Mouse (Mus musculus): ENCODE results near the gene Scnn1b. TPM values are rescaled to one million over a fixed set of nuclear protein-coding genes. Genes with fewer than 3 reads are reported as not detected.

Scnn1b gene
- total RNA-seq (2023) = not detected

DNA sequence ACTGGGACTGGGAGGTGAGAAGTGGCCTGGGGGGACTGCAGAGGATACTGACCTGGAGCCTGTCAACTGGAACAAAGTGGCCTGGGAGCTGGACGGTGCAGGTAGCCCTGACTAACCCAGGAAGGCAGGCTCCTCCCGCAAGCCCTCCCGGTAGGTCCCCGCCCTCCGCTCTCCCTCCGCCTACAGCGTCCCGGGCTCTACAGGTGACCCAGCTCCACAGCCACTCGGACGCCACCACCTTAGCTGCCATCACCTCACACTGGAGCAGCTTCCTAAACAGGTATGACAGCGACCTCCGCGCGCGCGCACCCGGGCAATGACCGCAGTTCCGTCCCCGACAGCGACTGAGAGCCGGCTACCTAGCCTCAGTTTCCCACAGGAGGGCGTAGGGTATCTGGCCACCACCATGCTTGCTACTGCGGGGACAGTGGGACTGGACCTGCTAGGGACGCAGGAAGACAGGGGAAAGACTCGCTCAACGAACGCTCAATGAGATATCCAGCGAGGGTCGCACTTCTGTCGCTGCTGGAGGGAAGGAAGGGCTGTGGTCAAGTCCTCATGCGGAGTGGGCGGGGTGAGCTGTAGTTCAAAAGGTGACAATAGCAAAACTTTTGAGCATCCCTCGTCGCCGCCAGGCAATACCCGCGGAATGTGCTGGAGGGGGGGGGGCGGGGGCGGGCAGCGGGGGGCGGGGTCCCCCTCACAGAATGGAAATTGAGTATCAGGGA, at the start of gene Scnn1b:
Scnn1b (plus strand) TSS at position 181 of the 728 bp plus-strand sequence.

Other genes with a start within 250 kb of the Scnn1b start
- 10 to 100 TPM; 13.4 to 17.2 TPM for gene Usp31, start 157.8 kb upstream of the Scnn1b start, total RNA-seq (2023)
- not detected for gene Scnn1g, start 130.6 kb upstream of the Scnn1b start, total RNA-seq (2023)
- gene Cog7, start 116.7 kb downstream of the Scnn1b start, total RNA-seq (2023) = 10 to 100 TPM; 10.2 to 10.3 TPM
- gene Gga2, start 156.2 kb downstream of the Scnn1b start, total RNA-seq (2023) = 10 to 100 TPM; 13.0 to 13.1 TPM
- 10 to 100 TPM; 45.8 to 48.6 TPM for gene Ubfd1, start 202.1 kb downstream of the Scnn1b start, total RNA-seq (2023)
- gene Ears2, start 202.2 kb downstream of the Scnn1b start, total RNA-seq (2023) = 10 to 100 TPM; 22.5 to 22.6 TPM
- gene Ndufab1, start 236.8 kb downstream of the Scnn1b start, total RNA-seq (2023) = 10 to 100 TPM; 76.2 to 90.1 TPM

Measured in T-cell, adult 66 days (primary cell).